In genomic region chr13:92593731-92594396, GRCm38 (mm10) we compare ENCODE assay signal across 8 mouse cellular contexts. TPM values are rescaled to one million over a fixed set of nuclear protein-coding genes. Genes with fewer than 3 reads are reported as not detected.
A peak's percentile ranks its signal among the peaks of the same experiment; 100 is the strongest.
DNase-seq lines count a peak whose midpoint lies in the region; ATAC-seq and TF ChIP-seq lines count a peak whose summit lies in the region.
"Had no signal": no experiment of that assay in that cellular context is flagged by ENCODE, and none has a peak within 500 bp of the region (broad histone marks: within the 10 kb centered on the region; RNA-seq: fewer than 3 reads in every experiment).

No protein-coding gene starts in this region.

- H3K4me1 ChIP-seq in kidney, postnatal 0 days (replicated peaks; ENCODE audit: insufficient read depth, low read length) = peaks cover 21% of the 10 kb centered on the region
- no peaks in the 10 kb centered on the region for H3K4me1 ChIP-seq in kidney, adult 2 months (ENCODE audit: control insufficient read depth, insufficient read depth, low read length)
- peaks cover 19% of the 10 kb centered on the region for H3K4me1 ChIP-seq in hindbrain, embryonic 14.5 days (replicated peaks; ENCODE audit: control insufficient read depth, insufficient read depth, low read length)
- H3K4me1 ChIP-seq in neural tube, embryonic 11.5 days (ENCODE audit: control insufficient read depth, insufficient read depth, low read length) = peaks cover 19% of the 10 kb centered on the region

- no peak for TF ChIP-seq POLR2A in kidney, adult 2 months (IDR thresholded peaks at IDR 0.05; ENCODE audit: low read depth, low read length)

- no peak for TF ChIP-seq CTCF in kidney, postnatal 0 days (IDR thresholded peaks at IDR 0.05; ENCODE audit: low read depth)
- no peak for TF ChIP-seq CTCF in kidney, adult 2 months (conservative IDR thresholded peaks at IDR 0.05; ENCODE audit: insufficient read depth, insufficient read length, low read depth, low read length)

- WGBS in kidney, postnatal 0 days = 19% methylated on average over 3 of the region's 3 CpGs
- 32% methylated on average over 3 of the region's 3 CpGs for WGBS in kidney, adult 2 months
- WGBS in hindbrain, embryonic 14.5 days = 17% methylated on average over 3 of the region's 3 CpGs
- WGBS in neural tube, embryonic 11.5 days = 19% methylated on average over 3 of the region's 3 CpGs

- H3K9me3 ChIP-seq in kidney, postnatal 0 days (replicated peaks; ENCODE audit: low read length) = no peaks in the 10 kb centered on the region
- no peaks in the 10 kb centered on the region for H3K9me3 ChIP-seq in hindbrain, embryonic 14.5 days (ENCODE audit: control insufficient read depth, low read length)
- H3K9me3 ChIP-seq in neural tube, embryonic 11.5 days (ENCODE audit: control insufficient read depth, low read length) = no peaks in the 10 kb centered on the region
- H3K9me3 ChIP-seq: heart, embryonic 15.5 days had no signal

- H3K36me3 ChIP-seq in kidney, postnatal 0 days (ENCODE audit: insufficient read depth, low read length) = no peaks in the 10 kb centered on the region
- H3K36me3 ChIP-seq in kidney, adult 2 months (ENCODE audit: control insufficient read depth, insufficient read depth, low read length) = no peaks in the 10 kb centered on the region
- H3K36me3 ChIP-seq in hindbrain, embryonic 14.5 days (replicated peaks; ENCODE audit: control insufficient read depth, insufficient read depth) = no peaks in the 10 kb centered on the region
- no peaks in the 10 kb centered on the region for H3K36me3 ChIP-seq in neural tube, embryonic 11.5 days (ENCODE audit: control insufficient read depth, insufficient read depth, low read length)
- H3K36me3 ChIP-seq: heart, embryonic 15.5 days had no signal

- H3K4me3 ChIP-seq in kidney, postnatal 0 days (replicated peaks; ENCODE audit: low read depth, low read length) = no peak overlapping the region
- H3K4me3 ChIP-seq in kidney, adult 2 months (ENCODE audit: insufficient read depth, low read depth, low read length) = no peak overlapping the region
- no peak overlapping the region for H3K4me3 ChIP-seq in hindbrain, embryonic 14.5 days (replicated peaks; ENCODE audit: low read length)
- no peak overlapping the region for H3K4me3 ChIP-seq in neural tube, embryonic 11.5 days (ENCODE audit: low read depth, low read length)
- H3K4me3 ChIP-seq: heart, embryonic 15.5 days had no signal

- peak; percentile 35 for DNase-seq in kidney, postnatal 0 days (ENCODE audit: low spot score)
- no peak for DNase-seq in kidney, adult 2 months
- DNase-seq in embryo, embryonic 10.5 days (ENCODE audit: low spot score) = peak; percentile 78
- no peak for DNase-seq in hindbrain, embryonic 14.5 days (ENCODE audit: low spot score)
- peak; percentile 49 for DNase-seq in neural tube, embryonic 11.5 days (ENCODE audit: low spot score)
- no peak for DNase-seq in thymus, postnatal 0 days (ENCODE audit: low spot score)
- no peak for DNase-seq in spleen, postnatal 14 days (ENCODE audit: low spot score in 2 of 2)

- H3K4me2 ChIP-seq in kidney, postnatal 0 days (ENCODE audit: low read length) = no peak overlapping the region
- H3K4me2 ChIP-seq in hindbrain, embryonic 14.5 days (replicated peaks) = no peak overlapping the region
- H3K4me2 ChIP-seq in neural tube, embryonic 11.5 days (ENCODE audit: low read depth) = no peak overlapping the region

- no peak overlapping the region for H3K9ac ChIP-seq in kidney, postnatal 0 days (ENCODE audit: low read depth, low read length)
- no peak overlapping the region for H3K9ac ChIP-seq in hindbrain, embryonic 14.5 days
- no peak overlapping the region for H3K9ac ChIP-seq in neural tube, embryonic 11.5 days (ENCODE audit: low read length)
- H3K9ac ChIP-seq: heart, embryonic 15.5 days had no signal

- ATAC-seq in kidney, postnatal 0 days (replicated peaks; ENCODE audit: low FRiP score, low read depth) = no peak
- peak; percentile 24; the same call in 1 of the 2 replicates for ATAC-seq in hindbrain, embryonic 14.5 days (ENCODE audit: low FRiP score)
- peak; percentile 67; the same call in 1 of the 2 replicates for ATAC-seq in neural tube, embryonic 11.5 days (ENCODE audit: insufficient read depth, low FRiP score, low TSS enrichment)

- H3K27me3 ChIP-seq in kidney, postnatal 0 days (ENCODE audit: insufficient read depth, low read length) = no peaks in the 10 kb centered on the region
- peaks cover 1% of the 10 kb centered on the region; the same call in 1 of the 2 replicates for H3K27me3 ChIP-seq in kidney, adult 2 months (replicated peaks; ENCODE audit: control insufficient read depth, insufficient read depth, low read length)
- H3K27me3 ChIP-seq in hindbrain, embryonic 14.5 days (ENCODE audit: control insufficient read depth, insufficient read depth, low read length) = no peaks in the 10 kb centered on the region
- no peaks in the 10 kb centered on the region for H3K27me3 ChIP-seq in neural tube, embryonic 11.5 days (ENCODE audit: control insufficient read depth, insufficient read depth, low read length)
- H3K27me3 ChIP-seq: heart, embryonic 15.5 days had no signal

- peak overlapping the region; percentile 66 for H3K27ac ChIP-seq in kidney, postnatal 0 days
- H3K27ac ChIP-seq in kidney, adult 2 months (ENCODE audit: insufficient read depth, low read depth, low read length) = no peak overlapping the region
- no peak overlapping the region for H3K27ac ChIP-seq in hindbrain, embryonic 14.5 days
- peak overlapping the region; percentile 70 for H3K27ac ChIP-seq in neural tube, embryonic 11.5 days (ENCODE audit: low read depth, low read length)

RNA-seq across cellular contexts. Expression of gene Serinc5, which starts 17.0 kb away (rescaled TPM):
- 14.3 and 14.8 TPM in 2 replicates for polyA plus RNA-seq in kidney, postnatal 0 days (2015; fragmentation: Nextera tagmentation; extraction: Ambion mirVana)
- polyA plus RNA-seq in kidney, adult 2 months (2012; rRNA removed) = 10.4 and 11.1 TPM in 2 replicates
- polyA plus RNA-seq in hindbrain, embryonic 14.5 days (2014; fragmentation: Nextera tagmentation; extraction: Ambion mirVana) = 18.4 and 19.2 TPM in 2 replicates
- polyA plus RNA-seq in neural tube, embryonic 11.5 days (2014; fragmentation: Nextera tagmentation; extraction: Ambion mirVana) = 18.0 and 21.0 TPM in 2 replicates
- 27.0 and 32.2 TPM in 2 replicates for polyA plus RNA-seq in thymus, postnatal 0 days (2015; fragmentation: Nextera tagmentation; extraction: Ambion mirVana)

RNA-seq across cellular contexts. Expression of gene Spz1, which starts 17.9 kb away (rescaled TPM):
- polyA plus RNA-seq in kidney, postnatal 0 days (2015; fragmentation: Nextera tagmentation; extraction: Ambion mirVana) = not detected in 2 replicates
- 0.09 and 0.22 TPM in 2 replicates for polyA plus RNA-seq in kidney, adult 2 months (2012; rRNA removed)
- not detected in 2 replicates for polyA plus RNA-seq in hindbrain, embryonic 14.5 days (2014; fragmentation: Nextera tagmentation; extraction: Ambion mirVana)
- not detected in 2 replicates for polyA plus RNA-seq in neural tube, embryonic 11.5 days (2014; fragmentation: Nextera tagmentation; extraction: Ambion mirVana)
- not detected in 2 replicates for polyA plus RNA-seq in thymus, postnatal 0 days (2015; fragmentation: Nextera tagmentation; extraction: Ambion mirVana)
- polyA plus RNA-seq: heart, embryonic 15.5 days had no signal

Comparison
In these comparisons a context has a peak if more than half of its experiments do, and no peak if none do; other contexts are left out.
1. DNase-seq: peak in kidney, postnatal 0 days (single experiment), embryo, embryonic 10.5 days (single experiment) and neural tube, embryonic 11.5 days (single experiment); none in kidney, adult 2 months (single experiment), hindbrain, embryonic 14.5 days (single experiment), thymus, postnatal 0 days (single experiment) and spleen, postnatal 14 days (0 of 2).
2. H3K27ac ChIP-seq: peak in kidney, postnatal 0 days (single experiment) and neural tube, embryonic 11.5 days (single experiment); none in kidney, adult 2 months (single experiment) and hindbrain, embryonic 14.5 days (single experiment).